Mouse (Mus musculus) stomach, postnatal 0 days (tissue): ENCODE data around the gene Mup5.
"Not testable (repeated sequence)": the region's sequence is repeated elsewhere in the genome, so short reads cannot be mapped to it uniquely, and the experiment has no call there.

Experiments used
- CTCF ChIP-seq: IDR thresholded peaks from 2 replicates; pipeline ENCODE4 v1.5.1; 2016; ENCODE audit warnings: antibody characterized with exemption, low read depth, mild to moderate bottlenecking, moderate library complexity
- EP300 ChIP-seq: optimal IDR thresholded peaks from 2 replicates; pipeline ENCODE3; 2016; ENCODE audit warnings: antibody characterized with exemption

DNA sequence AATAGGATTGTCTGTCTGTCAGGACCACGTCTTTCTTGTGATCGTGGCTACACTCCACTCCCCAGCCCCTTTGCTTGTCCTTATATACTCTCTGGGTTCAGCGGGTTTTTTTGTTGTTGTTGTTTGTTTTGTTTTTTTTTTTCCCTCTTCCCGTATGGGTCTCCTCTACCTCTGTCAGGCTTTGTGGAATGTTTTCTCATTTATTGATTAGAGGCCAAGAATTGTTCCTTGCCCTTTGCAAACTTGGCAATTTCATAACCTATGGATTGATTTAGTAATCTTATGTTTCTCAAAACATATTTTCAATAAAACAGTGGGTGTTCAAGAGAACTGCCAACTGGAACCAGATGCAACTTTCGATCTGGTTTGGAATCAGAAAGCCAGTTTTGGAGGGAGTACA is 52.9 kb downstream of the Mup5 start, which contains the start of gene Mup19:
- not testable (repeated sequence) for TF ChIP-seq EP300, CTCF
